Mouse (Mus musculus): ENCODE results near the gene Amz2. TPM values are rescaled to one million over a fixed set of nuclear protein-coding genes. Genes with fewer than 3 reads are reported as not detected.

Amz2 gene
- total RNA-seq, 2 experiments from 2014 or later = 12.9 to 38.6 TPM

DNA sequence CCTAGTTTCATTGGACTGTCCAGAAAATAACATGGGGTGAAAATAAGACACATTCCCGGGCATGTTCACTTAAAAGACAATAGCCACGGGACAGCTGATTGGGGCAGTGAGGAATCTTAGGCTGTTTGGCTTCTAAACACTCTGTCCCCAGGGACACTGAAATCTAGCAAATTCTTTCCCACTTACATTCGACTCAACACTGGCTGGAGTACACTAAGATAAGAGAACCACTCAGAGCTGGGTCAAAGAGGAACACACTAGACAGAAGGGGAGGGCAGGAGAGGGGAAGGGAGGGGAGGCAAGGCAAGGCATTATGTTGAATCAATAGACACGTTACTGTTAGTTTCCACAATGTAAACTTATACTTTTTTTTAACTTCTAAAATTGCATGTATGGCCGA, 34.8 kb downstream of the Amz2 start:
- ATAC-seq (replicated peaks; ENCODE audit: low FRiP score, poor library complexity, severe bottlenecking) = no peak

DNA sequence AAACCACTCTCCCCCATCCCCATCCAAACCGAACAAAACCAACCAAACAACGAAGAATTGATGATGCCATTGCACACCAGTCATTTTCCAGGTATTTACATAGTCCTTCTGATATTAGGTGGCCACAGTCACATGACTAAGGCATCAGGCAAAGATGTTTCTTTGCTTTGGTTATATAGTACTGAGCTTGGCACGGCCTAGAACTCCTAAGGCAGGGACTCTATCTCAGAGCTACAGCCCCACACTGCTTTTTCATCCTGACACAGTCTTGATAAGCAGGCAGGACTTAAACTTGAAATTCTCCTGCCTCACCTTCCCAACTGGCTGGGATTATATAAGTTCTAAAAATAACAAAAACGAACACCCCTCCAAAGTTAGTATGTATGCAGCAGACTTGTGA, 39.3 kb downstream of the Amz2 start:
- peak; percentile 93 for ATAC-seq (replicated peaks; ENCODE audit: low FRiP score, poor library complexity, severe bottlenecking)

DNA sequence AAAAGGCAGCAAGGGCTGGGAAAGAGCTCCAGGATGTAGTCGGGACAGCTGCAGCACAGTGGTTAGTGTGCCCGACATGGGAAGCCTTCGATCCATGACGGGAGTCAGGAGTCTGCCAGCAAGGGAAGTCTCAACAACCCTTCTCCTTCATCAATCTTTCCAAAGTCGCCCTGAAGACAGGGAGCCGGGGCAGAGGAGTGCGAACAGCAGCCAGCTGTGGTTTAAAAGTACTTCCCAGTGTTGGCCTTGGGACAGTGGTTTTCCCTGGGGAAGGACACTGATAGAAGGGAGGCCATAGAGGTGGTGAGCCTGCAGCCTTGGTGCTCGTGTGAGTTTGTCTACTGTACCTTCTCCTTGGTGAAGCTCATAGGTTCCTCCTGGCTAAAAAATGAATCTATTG, 41.2 kb downstream of the Amz2 start:
- no peak for ATAC-seq (replicated peaks; ENCODE audit: low FRiP score, poor library complexity, severe bottlenecking)

DNA sequence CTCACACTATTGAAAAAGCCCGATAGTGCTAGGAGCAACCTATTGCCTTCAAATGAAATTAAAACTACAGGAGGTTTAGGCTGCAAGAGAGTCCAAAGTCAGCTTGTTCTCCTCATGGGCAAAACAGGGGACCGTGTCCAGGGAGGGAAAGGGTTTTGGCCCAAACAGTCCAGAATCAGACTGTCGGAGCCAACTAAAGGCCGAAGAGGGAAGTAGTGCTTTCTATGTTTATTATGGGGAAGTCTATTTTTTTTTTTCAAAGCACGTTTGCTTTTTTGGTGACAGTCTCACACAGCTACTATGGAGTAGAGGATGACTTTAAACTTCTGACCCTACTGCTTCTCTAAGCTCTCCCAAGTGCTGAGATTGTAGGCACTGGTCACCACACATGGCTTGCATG, 42.4 kb downstream of the Amz2 start:
- no peak for ATAC-seq (replicated peaks; ENCODE audit: low FRiP score, poor library complexity, severe bottlenecking)

DNA sequence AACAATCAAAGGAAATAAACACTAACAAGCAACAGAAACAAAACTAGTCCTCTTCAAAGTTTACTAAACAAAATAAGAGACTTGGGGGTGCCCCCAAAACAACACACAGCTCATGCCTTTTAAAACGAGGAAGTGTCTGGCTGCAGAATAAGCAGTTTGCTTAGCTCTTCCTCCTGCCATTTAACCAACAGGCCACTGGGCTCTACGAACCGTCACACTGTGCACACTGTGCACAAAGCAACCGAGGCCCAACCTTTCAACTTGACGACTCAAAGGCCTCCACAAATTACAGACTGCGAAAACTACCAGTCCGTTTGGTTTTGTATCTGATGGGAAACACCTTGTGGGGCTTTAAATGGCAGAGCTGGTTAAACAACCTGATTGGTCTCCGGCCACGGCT, 44.4 kb downstream of the Amz2 start:
- peak; percentile 2; the same call in 1 of the 2 replicates for ATAC-seq (replicated peaks; ENCODE audit: low FRiP score, poor library complexity, severe bottlenecking)

DNA sequence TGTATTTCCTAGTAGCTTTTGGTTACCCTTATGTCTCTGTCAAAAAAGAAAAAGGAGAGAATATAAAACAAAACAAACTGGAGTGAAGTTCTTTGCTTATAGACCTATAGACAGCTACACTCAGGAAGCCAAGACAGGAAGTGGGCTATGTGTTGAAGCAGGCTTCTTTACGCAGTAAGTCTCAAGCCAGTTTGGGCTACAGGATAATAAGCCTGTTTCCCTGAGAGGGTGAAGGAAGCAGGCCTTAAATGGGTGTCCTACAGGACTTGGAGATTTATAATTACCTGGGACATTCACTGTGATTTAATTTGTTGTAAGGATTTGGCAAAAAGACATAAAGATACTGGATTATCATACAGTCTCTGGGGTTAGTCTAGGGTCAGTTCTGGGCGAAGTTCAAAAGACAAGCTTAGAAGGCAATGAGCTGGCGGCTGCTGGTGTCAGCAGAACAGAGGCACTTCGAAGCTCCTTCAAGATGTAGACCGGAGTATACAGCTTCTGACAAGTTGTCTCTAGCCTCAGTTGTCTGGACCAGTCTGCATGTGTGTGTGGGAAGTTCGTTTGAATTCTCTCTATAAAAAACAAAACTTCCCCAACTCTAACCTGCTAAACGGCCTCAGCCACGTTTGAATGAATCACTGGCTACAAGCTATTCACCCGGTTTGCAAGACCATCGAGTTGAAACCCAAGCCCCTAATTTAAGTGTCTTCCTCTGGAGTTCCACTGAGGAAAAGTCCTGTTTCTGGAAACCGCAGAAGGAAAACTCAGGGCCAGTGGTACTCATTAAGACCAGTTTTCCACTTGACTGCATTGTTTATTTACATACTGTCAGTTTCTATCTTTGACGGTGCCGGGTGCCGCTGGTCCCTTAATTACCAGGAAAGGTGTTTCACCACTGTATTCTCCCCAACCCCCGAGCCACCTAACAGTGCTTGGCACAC, 45.4 kb downstream of the Amz2 start:
- no peak for ATAC-seq (replicated peaks; ENCODE audit: low FRiP score, poor library complexity, severe bottlenecking)

DNA sequence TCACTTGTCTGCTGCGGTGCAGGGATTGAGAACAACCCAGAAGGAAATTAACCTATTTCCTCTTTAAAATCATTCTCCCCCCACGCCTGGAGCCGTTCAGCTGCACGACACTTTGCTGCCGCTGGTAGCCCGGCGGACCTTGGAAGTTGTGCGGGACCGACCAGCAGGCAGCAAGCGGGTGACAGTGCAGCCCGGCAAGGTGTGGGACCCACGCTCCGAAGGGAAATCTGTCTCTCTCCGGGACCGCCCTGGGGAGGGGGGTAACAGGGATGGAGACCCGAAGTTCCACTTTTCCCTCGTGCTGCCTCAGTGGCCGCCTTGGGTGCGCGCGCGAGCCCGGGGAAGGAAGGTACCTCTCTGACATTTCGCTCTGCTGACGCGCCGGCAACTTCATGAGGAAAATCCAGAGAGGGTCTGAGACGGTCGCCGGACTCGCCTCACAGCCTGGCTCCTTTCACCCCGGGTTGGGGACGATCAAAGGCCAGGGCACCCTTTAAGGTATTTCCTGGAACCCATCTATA, 46.5 kb downstream of the Amz2 start:
- ATAC-seq (replicated peaks; ENCODE audit: low FRiP score, poor library complexity, severe bottlenecking) = peak; percentile 38

DNA sequence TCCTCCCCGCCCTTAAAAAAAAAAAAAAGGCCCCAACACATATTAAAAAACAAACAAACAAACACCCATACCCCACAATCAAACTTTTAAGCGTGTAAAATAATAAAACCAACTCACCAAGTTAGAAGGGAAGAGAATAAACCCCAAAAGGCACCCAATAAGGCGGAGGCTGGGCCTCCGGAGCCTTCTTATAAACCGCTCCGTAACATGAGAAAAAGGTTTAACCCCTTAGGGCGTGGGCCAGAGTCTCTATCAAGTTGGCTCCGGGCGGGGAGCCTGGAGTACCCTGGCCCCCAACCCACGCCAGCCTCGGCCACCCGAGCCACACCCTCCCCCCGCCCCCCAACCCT, 47.0 kb downstream of the Amz2 start:
- ATAC-seq (replicated peaks; ENCODE audit: low FRiP score, poor library complexity, severe bottlenecking) = peak; percentile 42

DNA sequence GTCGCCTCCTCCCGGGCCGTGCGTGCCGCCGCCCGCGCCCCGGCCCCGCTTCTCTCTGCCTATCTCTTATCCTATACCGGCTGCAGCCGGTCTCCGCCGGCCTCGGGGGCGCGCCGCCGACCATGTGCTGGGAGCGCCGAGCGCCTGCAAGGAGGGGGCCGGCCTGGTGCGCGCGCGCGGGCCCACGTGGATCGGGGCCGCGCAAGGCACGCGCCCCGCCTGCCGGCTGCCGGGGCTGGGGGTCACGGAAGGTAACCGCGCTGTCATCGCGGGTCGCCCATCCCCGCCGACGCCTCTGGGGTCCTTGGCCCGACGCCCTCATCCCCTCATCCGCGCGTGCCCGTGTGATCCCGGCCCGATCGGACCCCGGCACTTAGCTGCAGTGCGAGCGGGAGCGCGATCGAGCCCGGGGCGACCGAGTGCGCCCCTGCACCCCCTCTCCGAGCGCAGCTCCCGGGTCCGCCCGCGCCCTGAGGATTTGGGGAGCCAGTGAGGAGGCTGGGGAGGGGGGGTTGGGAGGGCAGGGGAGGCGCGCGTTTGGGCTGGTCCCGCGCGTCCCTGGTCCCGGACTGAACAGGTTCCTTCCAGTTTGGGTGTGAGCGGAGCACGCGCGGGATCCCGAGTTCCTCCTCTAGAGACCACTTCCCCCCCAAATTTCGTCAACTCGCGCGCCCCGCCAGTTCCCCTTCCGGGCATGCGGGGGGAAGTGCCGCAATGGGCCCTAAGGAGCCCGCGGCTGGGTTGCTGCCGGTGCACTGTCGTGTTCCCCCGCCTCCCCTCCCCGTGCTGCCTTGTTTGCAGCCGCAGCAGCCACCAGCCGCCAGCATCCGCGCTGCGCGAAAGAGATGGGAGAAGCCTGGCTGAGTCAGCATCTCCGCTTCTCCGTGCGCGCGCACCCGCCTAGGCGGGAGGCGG, 47.7 kb downstream of the Amz2 start, which contains the start of the genes Arsg and Slc16a6:
Gene Arsg, plus strand, starts transcription at position 204 of the 915 bp plus-strand sequence.
Gene Slc16a6, minus strand, starts transcription at position 428 of the 915 bp plus-strand sequence.
- peak; percentile 72 for ATAC-seq (replicated peaks; ENCODE audit: low FRiP score, poor library complexity, severe bottlenecking)

DNA sequence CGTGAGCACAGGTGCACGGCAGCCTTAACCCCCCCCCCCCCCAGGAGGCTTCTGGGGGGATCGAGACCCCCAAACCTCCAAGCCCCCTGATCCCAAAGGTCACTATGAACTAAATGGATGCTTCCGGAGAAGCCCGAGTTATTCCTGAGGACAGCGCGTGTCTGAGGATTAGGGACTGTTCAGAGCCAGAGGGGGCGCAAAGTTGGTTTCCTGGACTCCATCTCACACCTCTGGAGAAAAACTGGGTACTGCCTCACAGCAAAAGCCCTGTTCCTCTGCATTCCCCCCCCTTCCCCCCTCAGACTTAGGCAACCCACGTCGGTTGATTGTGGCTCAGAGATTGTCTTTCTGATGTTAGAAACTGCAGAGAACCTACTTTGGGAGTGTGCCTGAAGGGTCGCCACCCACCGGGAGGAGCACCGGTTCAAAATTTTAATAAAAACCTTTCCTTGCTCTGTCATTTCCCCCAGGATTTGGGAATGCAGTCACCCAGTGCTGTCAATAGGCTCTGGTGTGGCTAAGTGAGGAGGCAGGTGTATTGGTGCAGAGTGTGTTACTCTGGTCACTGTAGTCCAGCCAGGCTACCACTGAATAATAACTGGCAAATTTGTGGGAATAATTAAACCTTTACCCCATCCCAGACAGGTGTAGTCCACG, 48.5 kb downstream of the Amz2 start:
- ATAC-seq (replicated peaks; ENCODE audit: low FRiP score, poor library complexity, severe bottlenecking) = no peak

DNA sequence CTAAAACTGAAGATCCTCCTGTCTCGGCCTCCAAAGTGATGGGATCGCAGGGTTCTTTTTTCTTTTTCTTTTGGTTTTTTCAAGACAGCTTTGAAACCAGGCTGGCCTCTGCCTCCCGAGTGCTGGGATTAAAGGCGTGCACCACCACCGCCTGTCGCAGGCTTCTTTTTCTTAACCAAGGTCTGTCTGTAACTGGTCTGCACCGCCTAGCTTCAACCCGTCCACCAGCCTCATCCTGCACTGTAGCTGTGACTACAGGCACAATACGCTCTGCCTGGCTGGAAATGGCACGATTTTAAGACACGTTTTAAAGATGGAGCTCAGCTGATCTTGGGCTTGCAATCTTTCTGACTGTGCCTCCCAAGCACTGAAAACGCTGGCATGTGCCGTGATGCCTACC, 49.1 kb downstream of the Amz2 start:
- ATAC-seq (replicated peaks; ENCODE audit: low FRiP score, poor library complexity, severe bottlenecking) = no peak

DNA sequence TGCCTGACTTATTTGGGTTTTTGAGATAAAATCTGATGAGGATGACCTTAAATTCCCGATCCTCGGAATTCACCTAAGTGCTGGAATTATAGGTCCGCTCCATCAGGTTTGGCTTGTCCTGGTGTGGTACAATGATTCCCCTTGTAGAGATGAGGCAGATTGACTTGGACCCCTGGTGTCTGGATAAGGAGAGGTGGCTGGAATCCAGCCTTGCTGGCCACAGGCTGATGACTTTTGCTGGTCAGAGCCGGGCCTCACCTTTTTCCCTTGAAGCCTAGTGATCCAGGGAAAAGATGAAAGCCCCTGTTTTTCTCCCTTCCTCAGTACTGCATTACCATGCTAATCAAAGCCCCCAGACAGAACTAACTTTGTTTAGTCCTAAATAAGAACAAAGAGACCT, 50.0 kb downstream of the Amz2 start:
- ATAC-seq (replicated peaks; ENCODE audit: low FRiP score, poor library complexity, severe bottlenecking) = no peak

DNA sequence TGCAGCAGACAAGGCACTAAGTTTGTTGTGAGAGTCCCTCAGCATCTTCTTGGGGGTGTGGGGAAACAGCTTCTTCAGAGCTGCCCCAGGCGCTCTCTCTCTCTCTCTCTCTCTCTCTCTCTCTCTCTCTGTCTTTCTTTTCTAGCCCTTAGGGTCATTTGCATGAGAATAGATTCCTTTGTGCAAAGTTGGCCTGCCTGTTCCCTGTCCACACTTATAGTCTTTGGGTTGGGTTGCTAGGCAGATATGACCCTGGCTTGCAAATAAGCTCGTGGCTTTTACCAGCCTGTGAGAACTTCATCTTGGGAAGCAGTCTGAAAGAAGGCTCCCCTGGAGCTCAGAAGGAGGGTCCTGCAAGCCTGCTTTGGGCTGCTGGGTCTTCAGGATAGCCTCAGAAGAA, 50.5 kb downstream of the Amz2 start:
- no peak for ATAC-seq (replicated peaks; ENCODE audit: low FRiP score, poor library complexity, severe bottlenecking)

DNA sequence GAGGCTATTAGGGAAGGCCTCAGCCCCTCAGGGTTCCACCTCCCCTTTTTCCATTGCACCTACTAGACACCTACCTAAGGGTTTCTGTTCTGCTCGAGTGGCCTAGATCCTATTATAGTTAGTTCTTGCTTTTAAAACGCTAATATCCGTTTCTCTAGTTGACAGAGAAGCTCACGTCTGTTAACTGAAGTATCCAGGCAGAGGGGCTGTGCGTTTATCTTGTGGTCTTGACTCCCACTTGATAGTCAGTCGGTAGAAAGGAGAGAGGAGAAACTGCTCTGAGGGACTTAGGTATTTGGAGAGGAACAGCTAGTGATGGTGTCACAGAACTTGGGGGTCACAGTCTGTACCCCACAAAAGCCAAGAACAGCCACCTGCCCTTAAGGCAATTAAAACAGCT, 50.9 kb downstream of the Amz2 start:
- ATAC-seq (replicated peaks; ENCODE audit: low FRiP score, poor library complexity, severe bottlenecking) = no peak

DNA sequence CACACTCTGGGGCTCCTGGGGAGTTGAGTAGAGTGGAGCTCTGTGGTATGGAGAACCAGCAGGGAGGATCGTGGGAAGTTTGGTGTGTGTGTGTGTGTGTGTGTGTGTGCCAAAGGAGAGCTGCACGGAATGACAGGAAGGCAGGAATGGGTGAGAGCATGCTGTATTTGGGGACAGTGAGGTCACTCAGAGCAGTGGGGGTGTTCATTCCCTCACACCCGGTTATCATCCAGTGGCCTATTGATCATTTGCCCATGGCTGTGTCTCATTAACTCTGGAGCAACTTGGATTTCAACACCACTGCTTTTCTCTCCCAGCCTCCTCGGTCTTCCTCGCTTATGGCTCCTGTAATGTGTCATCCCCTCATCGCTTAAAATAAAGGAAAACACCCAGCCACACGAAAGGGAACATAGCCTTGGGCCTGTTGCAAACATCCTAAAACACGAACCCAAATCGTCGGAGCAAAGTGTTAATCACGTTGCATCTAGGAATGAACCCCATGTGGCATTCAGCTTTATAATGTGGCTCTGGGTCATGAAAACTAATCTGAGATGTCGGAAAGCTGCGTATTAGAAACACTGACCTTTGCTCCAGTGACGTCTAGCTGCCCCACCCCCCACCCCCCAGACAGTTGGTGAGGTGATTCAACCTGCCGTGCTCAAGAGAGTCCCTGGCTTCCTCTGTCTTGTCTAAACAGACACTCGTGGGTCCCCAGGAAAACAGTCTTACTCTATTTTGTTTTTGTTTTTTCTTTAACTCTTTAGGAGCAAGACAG, 52.0 kb downstream of the Amz2 start:
- ATAC-seq (replicated peaks; ENCODE audit: low FRiP score, poor library complexity, severe bottlenecking) = no peak

DNA sequence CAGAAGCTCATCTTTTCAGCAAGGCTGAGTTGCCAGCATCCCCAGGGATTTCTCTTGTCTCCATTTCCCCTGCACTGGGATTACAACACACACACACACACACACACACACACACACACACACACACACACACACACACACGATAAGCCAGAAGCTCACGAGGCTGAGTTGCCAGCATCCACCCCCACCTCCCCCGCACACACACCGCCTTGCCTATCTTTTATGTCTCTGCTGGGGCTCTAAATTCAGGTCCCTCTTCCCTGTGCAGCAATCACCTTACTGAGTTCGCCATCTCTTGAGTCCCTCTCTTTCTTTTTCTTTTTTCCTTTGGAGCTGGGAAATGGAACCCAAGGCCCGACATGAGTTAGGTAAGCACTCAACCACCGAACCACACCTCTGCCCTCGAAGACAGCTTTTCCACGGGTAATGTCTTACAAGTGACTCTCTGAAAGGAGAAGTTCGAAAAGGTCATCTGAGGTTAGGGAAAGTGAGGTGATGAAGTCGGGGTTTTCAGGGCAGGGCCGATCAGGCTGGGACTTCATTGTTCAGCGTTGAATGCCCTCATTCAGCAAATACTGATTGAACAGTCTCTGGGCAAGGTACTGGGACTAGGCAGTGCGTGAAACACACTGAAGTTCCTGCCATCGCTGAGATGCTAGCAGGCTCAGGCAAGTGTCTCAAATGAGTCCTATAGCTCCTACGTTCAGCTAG, 54.0 kb downstream of the Amz2 start:
- ATAC-seq (replicated peaks; ENCODE audit: low FRiP score, poor library complexity, severe bottlenecking) = no peak

DNA sequence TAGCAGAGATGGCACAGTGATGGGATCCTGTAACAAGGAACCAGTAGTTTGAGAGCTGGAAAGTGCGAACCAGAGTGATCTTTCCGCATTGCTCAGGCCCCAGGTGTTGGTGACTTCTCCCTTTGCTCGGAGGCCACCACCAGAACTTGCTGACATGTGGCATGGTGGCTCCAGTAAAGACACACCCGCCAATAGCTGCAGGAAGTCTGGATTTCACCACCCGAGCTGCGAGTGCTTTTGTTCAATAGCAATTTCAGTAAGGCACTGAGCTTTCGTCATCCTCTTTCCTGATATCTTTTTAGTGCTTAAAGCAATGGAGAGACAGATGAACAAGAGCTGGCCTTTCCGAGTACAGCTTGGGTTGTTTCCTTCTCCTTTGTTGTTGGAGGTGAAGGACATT, 54.7 kb downstream of the Amz2 start:
- ATAC-seq (replicated peaks; ENCODE audit: low FRiP score, poor library complexity, severe bottlenecking) = no peak

DNA sequence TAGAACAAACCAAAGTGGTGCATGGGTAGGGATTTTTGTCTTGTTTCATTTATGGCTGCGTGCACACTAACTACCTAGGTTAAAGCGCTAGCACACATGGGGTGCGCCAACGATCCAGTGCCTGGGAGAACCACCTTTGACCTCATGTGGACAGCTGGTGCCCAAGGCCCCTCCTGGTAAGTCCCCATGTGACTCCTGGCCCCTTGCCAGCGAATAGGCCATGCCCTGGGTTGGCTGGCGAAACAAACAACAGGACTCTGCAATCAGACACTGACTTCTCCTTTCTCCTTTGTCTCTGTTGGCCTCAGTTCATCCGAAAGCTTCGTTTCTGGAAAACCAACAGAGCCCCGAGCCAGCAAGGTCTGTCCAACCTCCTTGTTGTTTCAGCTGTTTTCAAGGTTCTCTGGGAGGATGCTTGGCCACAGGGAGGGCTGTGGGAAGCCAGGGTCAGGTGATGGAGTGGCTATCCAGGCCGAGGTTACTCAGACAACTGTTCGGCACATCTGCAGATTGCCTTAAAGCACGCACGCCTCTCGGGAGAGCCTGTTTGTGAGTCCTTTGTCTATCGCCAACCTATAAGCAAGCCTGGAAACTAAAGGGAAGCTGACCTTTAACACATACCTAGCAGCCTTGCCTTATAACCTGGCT, 59.8 kb downstream of the Amz2 start:
- no peak for ATAC-seq (replicated peaks; ENCODE audit: low FRiP score, poor library complexity, severe bottlenecking)
